Mouse (Mus musculus) intestine, postnatal 0 days (tissue): ENCODE measurements around the gene Cntn4. TPM values are rescaled to one million over a fixed set of nuclear protein-coding genes. Genes with fewer than 3 reads are reported as not detected.
A peak's percentile ranks its signal among the peaks of the same experiment; 100 is the strongest.

Experiments used
- ATAC-seq: fragments of 200-750 bp; cut with Nextera tagmentation; 2 replicates; pipeline ENCODE4 v1.8.0; 2017; ENCODE audit warnings: mild to moderate bottlenecking, moderate TSS enrichment, moderate library complexity
- H3K27ac ChIP-seq: fragments of 300-500 bp; sonication (generic); 2 replicates; pipeline ENCODE4 v1.5.1; 2014; ENCODE audit warnings: mild to moderate bottlenecking, low read depth, low read length, moderate library complexity
- H3K27me3 ChIP-seq: fragments of 300-500 bp; sonication (generic); replicated peaks from 2 replicates; pipeline ENCODE4 v1.6.1; 2014; ENCODE audit warnings: low read length, mixed read lengths; ENCODE audit not compliant: control insufficient read depth, insufficient read depth
- H3K36me3 ChIP-seq: fragments of 300-500 bp; sonication (generic); 2 replicates; pipeline ENCODE4 v1.6.1; 2014; ENCODE audit warnings: mild to moderate bottlenecking, moderate library complexity; ENCODE audit not compliant: control insufficient read depth, insufficient read depth
- H3K4me1 ChIP-seq: fragments of 300-500 bp; sonication (generic); replicated peaks from 2 replicates; pipeline ENCODE4 v1.6.1; 2014; ENCODE audit warnings: antibody characterized with exemption, low read length, mixed read lengths; ENCODE audit not compliant: control insufficient read depth, insufficient read depth
- H3K4me2 ChIP-seq: fragments of 300-500 bp; sonication (generic); replicated peaks from 2 replicates; pipeline ENCODE4 v1.6.1; 2014; ENCODE audit warnings: low read depth, mild to moderate bottlenecking, moderate library complexity
- H3K4me3 ChIP-seq: fragments of 300-500 bp; sonication (generic); 2 replicates; pipeline ENCODE4 v1.5.1; 2014; ENCODE audit warnings: low read depth, low read length
- H3K9ac ChIP-seq: fragments of 300-500 bp; sonication (generic); 2 replicates; pipeline ENCODE4 v1.6.1; 2014; ENCODE audit warnings: mild to moderate bottlenecking, low read depth, low read length
- H3K9me3 ChIP-seq: fragments of 300-500 bp; sonication (generic); 2 replicates; pipeline ENCODE4 v1.6.1; 2016; ENCODE audit warnings: mixed run types; ENCODE audit not compliant: control insufficient read depth
- CTCF ChIP-seq: sonication (generic); IDR thresholded peaks from 2 replicates; pipeline ENCODE4 v1.5.1; 2016; ENCODE audit warnings: low read depth, mild to moderate bottlenecking, control low read depth, antibody characterized with exemption, moderate library complexity
- WGBS: fragments of 180-500 bp; shearing (Covaris S2); extraction: QIAGEN DNeasy Blood & Tissue Kit; methylation state at CpG from one replicate; pipeline ENCODE4 v1.1.7; 2014; 5-methylcytosine and 5-hydroxymethylcytosine counted together
- polyA plus RNA-seq: library from polyadenylated mRNA; unstranded; fragments of >200 nt; fragmentation: Nextera tagmentation; extraction: Ambion mirVana; gene quantifications from 2 replicates; pipeline ENCODE4 v1.2.1, GENCODE M21; 2015

Cntn4 gene
- polyA plus RNA-seq, 1 experiment from 2014 or later, result 0.08 TPM

DNA sequence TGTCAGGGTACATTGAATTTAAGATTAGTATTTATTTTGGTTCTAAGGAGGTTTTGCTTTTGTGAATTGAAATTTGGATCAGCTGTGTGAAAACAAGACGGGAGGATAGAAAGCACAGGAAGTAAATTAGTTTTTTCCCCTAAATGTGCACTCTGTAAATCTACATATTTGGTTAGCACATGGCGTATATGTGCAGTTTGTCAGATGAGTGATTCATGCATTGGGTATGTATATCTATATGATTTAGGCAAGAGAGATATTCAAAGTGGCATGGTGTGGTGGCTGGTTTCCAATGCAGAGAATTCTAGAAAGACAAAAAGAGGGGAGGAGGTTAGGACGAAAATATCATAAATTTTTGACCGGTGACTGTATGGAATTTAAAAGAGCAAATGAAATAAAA lies 591.3 kb downstream of the Cntn4 start:
- no peak overlapping the region for H3K4me3 ChIP-seq
- no peaks in the 10 kb centered on the region for H3K9me3 ChIP-seq
- H3K27me3 ChIP-seq, result no peaks in the 10 kb centered on the region
- no peak for TF ChIP-seq CTCF
- no peak overlapping the region for H3K9ac ChIP-seq
- H3K4me2 ChIP-seq, result no peak overlapping the region
- H3K4me1 ChIP-seq, result no peaks in the 10 kb centered on the region
- no peak for ATAC-seq
- H3K36me3 ChIP-seq, result no peaks in the 10 kb centered on the region
- WGBS, result 68% methylated on average over 4 of the region's 4 CpGs
- H3K27ac ChIP-seq, result no peak overlapping the region

- no peak for ATAC-seq
- WGBS, result 37% methylated on average over 2 of the region's 2 CpGs
- Histone ChIP-seq H3K4me3 (no peak overlapping the region), H3K9ac (no peak overlapping the region), H3K4me2 (no peak overlapping the region), H3K36me3 (no peaks in the 10 kb centered on the region), H3K27me3 (no peaks in the 10 kb centered on the region), H3K4me1 (no peaks in the 10 kb centered on the region), H3K27ac (no peak overlapping the region), H3K9me3 (no peaks in the 10 kb centered on the region)
- TF ChIP-seq CTCF, result no peak
These were observed 599.7 kb downstream of the Cntn4 start for GRCm38 (mm10) chr6:106277139-106277538.

DNA sequence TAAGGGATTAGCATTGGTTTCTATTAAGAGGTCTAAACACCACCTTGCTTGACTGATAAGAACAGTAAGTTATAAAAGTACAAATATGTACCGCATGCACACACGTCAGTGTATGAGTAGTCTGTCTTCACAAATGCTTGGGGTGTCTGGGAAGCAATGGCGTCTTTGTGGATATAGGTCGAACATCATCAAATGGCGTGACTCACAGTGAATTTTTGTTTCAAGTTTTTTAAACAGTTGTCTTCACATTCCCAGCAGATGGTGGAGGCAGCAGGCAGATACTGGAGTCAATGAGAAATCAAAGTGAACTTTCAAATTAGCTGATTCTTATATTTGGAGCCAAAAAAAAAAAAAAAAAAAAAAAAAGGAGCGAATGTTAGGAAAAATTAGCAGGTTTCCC lies 604.2 kb downstream of the Cntn4 start:
- no peak overlapping the region for H3K4me3 ChIP-seq
- no peak overlapping the region for H3K27ac ChIP-seq
- H3K36me3 ChIP-seq, result no peaks in the 10 kb centered on the region
- H3K9ac ChIP-seq, result no peak overlapping the region
- WGBS, result 81% methylated on average over 6 of the region's 6 CpGs
- TF ChIP-seq CTCF, result no peak
- no peaks in the 10 kb centered on the region for H3K9me3 ChIP-seq
- no peaks in the 10 kb centered on the region for H3K4me1 ChIP-seq
- H3K27me3 ChIP-seq, result no peaks in the 10 kb centered on the region
- no peak for ATAC-seq
- no peak overlapping the region for H3K4me2 ChIP-seq

DNA sequence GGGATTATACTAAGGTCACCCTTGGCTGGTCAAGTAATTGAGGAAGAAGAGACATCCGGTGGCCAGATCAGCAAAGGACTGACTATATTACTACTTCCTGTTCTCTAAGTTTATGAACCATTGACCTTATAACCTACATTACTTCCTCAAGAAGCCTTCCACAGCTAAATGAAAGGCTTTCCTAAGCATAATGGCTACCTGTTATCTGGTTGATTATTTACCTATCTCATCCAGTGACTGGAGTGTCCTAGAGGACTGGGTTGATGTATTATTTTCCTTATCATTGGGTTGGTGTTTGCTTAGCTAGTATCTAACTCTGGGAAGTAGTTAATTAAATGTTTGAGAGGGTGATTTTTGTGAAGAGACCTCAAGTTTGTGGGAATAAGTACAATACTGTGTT lies 606.4 kb downstream of the Cntn4 start:
- TF ChIP-seq CTCF, result no peak
- Histone ChIP-seq H3K9me3 (no peaks in the 10 kb centered on the region), H3K4me2 (no peak overlapping the region), H3K27me3 (no peaks in the 10 kb centered on the region), H3K36me3 (no peaks in the 10 kb centered on the region), H3K4me1 (no peaks in the 10 kb centered on the region), H3K4me3 (no peak overlapping the region), H3K9ac (no peak overlapping the region), H3K27ac (no peak overlapping the region)
- 21% methylated on average over 1 of the region's 1 CpGs for WGBS
- 0 out of 2 replicates have a peak, but pooled peaks have one; percentile 38 for ATAC-seq

DNA sequence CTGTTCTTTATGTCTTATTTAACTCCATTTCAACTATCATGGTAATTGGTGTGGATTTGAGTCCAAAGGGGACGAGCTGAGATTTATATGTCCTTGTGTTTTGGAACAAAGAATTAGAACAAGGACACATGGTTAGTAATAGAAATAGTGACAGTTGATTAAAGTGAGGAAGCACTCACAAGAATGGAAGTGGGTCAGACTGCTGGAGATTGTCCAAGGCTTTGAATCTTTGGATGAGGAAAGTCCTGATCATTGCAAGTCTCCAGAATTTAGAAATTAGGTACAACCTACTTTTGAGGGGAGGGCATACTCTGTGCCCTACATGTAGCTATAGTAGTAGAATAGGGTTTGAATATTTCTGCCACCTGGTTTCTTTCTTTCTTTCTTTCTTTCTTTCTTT lies 622.0 kb downstream of the Cntn4 start:
- Histone ChIP-seq H3K27me3 (no peaks in the 10 kb centered on the region), H3K27ac (no peak overlapping the region), H3K4me3 (no peak overlapping the region), H3K36me3 (no peaks in the 10 kb centered on the region), H3K4me2 (no peak overlapping the region), H3K9ac (no peak overlapping the region), H3K9me3 (no peaks in the 10 kb centered on the region), H3K4me1 (no peaks in the 10 kb centered on the region)
- no peak for ATAC-seq
- no peak for TF ChIP-seq CTCF
- WGBS, result 75% methylated on average over 1 of the region's 1 CpGs

GRCm38 (mm10) chr6:106300179-106300578 lies 622.7 kb downstream of the Cntn4 start:
- Histone ChIP-seq H3K4me2 (no peak overlapping the region), H3K9ac (no peak overlapping the region), H3K27me3 (no peaks in the 10 kb centered on the region), H3K36me3 (no peaks in the 10 kb centered on the region), H3K9me3 (no peaks in the 10 kb centered on the region), H3K4me3 (no peak overlapping the region), H3K4me1 (no peaks in the 10 kb centered on the region), H3K27ac (no peak overlapping the region)
- 63% methylated on average over 3 of the region's 3 CpGs for WGBS
- no peak for TF ChIP-seq CTCF
- ATAC-seq, result no peak

DNA sequence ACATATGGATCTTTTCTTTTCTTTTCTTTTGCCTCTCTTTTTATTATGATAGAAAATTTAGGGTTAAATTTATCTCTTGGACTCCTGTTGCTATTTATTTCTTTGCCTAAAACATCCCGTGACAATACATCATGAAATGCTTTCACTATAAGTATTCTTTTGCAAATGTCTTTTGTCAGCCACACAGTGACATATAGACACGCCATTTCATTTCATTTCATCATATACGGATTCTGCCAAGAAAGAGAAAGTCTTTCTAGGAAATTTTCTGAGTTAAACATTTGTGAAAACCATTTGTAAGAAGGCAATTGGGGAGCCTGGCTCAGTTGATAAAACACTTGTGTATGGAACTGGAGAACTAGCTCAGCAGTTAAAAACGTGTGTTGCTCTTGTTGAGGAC lies 625.0 kb downstream of the Cntn4 start:
- WGBS, result 68% methylated on average over 4 of the region's 4 CpGs
- Histone ChIP-seq H3K9ac (no peak overlapping the region), H3K27ac (no peak overlapping the region), H3K4me3 (no peak overlapping the region), H3K4me1 (no peaks in the 10 kb centered on the region), H3K36me3 (no peaks in the 10 kb centered on the region), H3K27me3 (no peaks in the 10 kb centered on the region), H3K4me2 (no peak overlapping the region), H3K9me3 (no peaks in the 10 kb centered on the region)
- no peak for ATAC-seq
- no peak for TF ChIP-seq CTCF
